Mouse (Mus musculus) MEL (cell line): ENCODE results near the gene Akap13. TPM values are rescaled to one million over a fixed set of nuclear protein-coding genes. Genes with fewer than 3 reads are reported as not detected.

Experiments
- DNase-seq: peaks from one replicate; pipeline ENCODE4 v3.0.0; 2011; ENCODE audit warnings: low read depth, low spot score
- H3K27ac ChIP-seq: 2 replicates; pipeline ENCODE4 v1.5.1; 2012; ENCODE audit warnings: low read depth, mild to moderate bottlenecking, control low read depth, low read length, moderate library complexity; ENCODE audit not compliant: control insufficient read depth
- H3K27me3 ChIP-seq, 2 experiments: fragments of 150-350 bp in 1 of 2; sonication (generic) in 1 of 2; 2 replicates each; pipeline ENCODE4 v1.6.1; 2012; ENCODE audit warnings: low read length in 2 of 2, mild to moderate bottlenecking in 2 of 2, improper control_type of control experiment in 1 of 2, moderate library complexity in 1 of 2; ENCODE audit not compliant: insufficient read depth in 2 of 2, control insufficient read depth in 1 of 2
- H3K36me3 ChIP-seq, 2 experiments: 2 replicates each; pipeline ENCODE4 v1.6.1; 2012 to 2014; ENCODE audit warnings: low read length in 2 of 2, improper control_type of control experiment in 1 of 2, inconsistent platforms in 1 of 2, mild to moderate bottlenecking in 1 of 2; ENCODE audit not compliant: insufficient read depth in 2 of 2, control insufficient read depth in 1 of 2
- H3K4me1 ChIP-seq, 2 experiments: fragments of 150-350 bp in 1 of 2; sonication (generic) in 1 of 2; 2 replicates each; pipeline ENCODE4 v1.6.1; 2012; ENCODE audit warnings: low read length in 2 of 2, improper control_type of control experiment in 1 of 2, mild to moderate bottlenecking in 1 of 2; ENCODE audit not compliant: insufficient read depth in 2 of 2, control insufficient read depth in 1 of 2
- H3K4me3 ChIP-seq, 2 experiments: fragments of 150-350 bp in 1 of 2; sonication (generic) in 1 of 2; 2 replicates each; pipeline ENCODE4 v1.5.1; 2012; ENCODE audit warnings: low read depth in 2 of 2, low read length in 2 of 2, mild to moderate bottlenecking in 2 of 2, moderate library complexity in 2 of 2, control low read depth in 1 of 2, improper control_type of control experiment in 1 of 2; ENCODE audit not compliant: control insufficient read depth in 1 of 2, insufficient read depth in 1 of 2
- H3K79me2 ChIP-seq: 2 replicates; pipeline ENCODE4 v1.6.1; 2012; ENCODE audit warnings: mild to moderate bottlenecking, low read length, moderate library complexity; ENCODE audit not compliant: control insufficient read depth, poor library complexity, insufficient read depth
- H3K9ac ChIP-seq: 2 replicates; pipeline ENCODE4 v1.6.1; 2012; ENCODE audit warnings: low read depth, mild to moderate bottlenecking, control low read depth, low read length, moderate library complexity; ENCODE audit not compliant: control insufficient read depth, poor library complexity, severe bottlenecking
- H3K9me3 ChIP-seq: fragments of 150-350 bp; sonication (generic); replicated peaks from 2 replicates; pipeline ENCODE4 v1.6.1; 2012; ENCODE audit warnings: mild to moderate bottlenecking, low read length, improper control_type of control experiment, moderate library complexity; ENCODE audit not compliant: insufficient read depth
- CHD2 ChIP-seq: IDR thresholded peaks from 2 replicates; pipeline ENCODE4 v1.6.1; 2011; ENCODE audit warnings: low read length, improper control_type of control experiment
- CTCF ChIP-seq, 3 experiments: IDR thresholded peaks in 2 of 3; conservative IDR thresholded peaks in 1 of 3; 2 replicates each; pipeline ENCODE4 v1.5.1; 2011 to 2012; ENCODE audit warnings: low read length in 3 of 3, low read depth in 2 of 3, mild to moderate bottlenecking in 2 of 3, improper control_type of control experiment in 1 of 3, inconsistent platforms in 1 of 3, mixed read lengths in 1 of 3, moderate library complexity in 1 of 3; ENCODE audit not compliant: control insufficient read depth in 1 of 3, insufficient read depth in 1 of 3, poor library complexity in 1 of 3, severe bottlenecking in 1 of 3
- ELF1 ChIP-seq: IDR thresholded peaks from 2 replicates; pipeline ENCODE4 v1.6.1; 2014; ENCODE audit warnings: low read depth, mild to moderate bottlenecking, inconsistent platforms, low read length, improper control_type of control experiment, moderate library complexity
- EP300 ChIP-seq, 2 experiments: IDR thresholded peaks; 2 replicates each; pipeline ENCODE4 v1.6.1; 2011; ENCODE audit warnings: improper control_type of control experiment in 2 of 2, low read length in 2 of 2, low read depth in 1 of 2, mild to moderate bottlenecking in 1 of 2
- ETS1 ChIP-seq: IDR thresholded peaks from 2 replicates; pipeline ENCODE4 v1.6.1; 2012; ENCODE audit warnings: low read depth, mild to moderate bottlenecking, inconsistent platforms, low read length, improper control_type of control experiment, moderate library complexity
- GABPA ChIP-seq: IDR thresholded peaks from 2 replicates; pipeline ENCODE4 v1.6.1; 2012; ENCODE audit warnings: low read depth, mild to moderate bottlenecking, inconsistent platforms, low read length, improper control_type of control experiment, moderate library complexity
- HCFC1 ChIP-seq: IDR thresholded peaks from 2 replicates; pipeline ENCODE4 v1.6.1; 2012; ENCODE audit warnings: low read depth, mild to moderate bottlenecking, inconsistent platforms, low read length, improper control_type of control experiment, moderate library complexity
- JUND ChIP-seq: IDR thresholded peaks from 2 replicates; pipeline ENCODE4 v1.6.1; 2011; ENCODE audit warnings: low read depth, mild to moderate bottlenecking, improper control_type of control experiment, low read length
- MAFK ChIP-seq: IDR thresholded peaks from 2 replicates; pipeline ENCODE4 v1.6.1; 2011; ENCODE audit warnings: low read depth, mild to moderate bottlenecking, low read length, improper control_type of control experiment, borderline replicate concordance
- MXI1 ChIP-seq: IDR thresholded peaks from 2 replicates; pipeline ENCODE4 v1.6.1; 2011; ENCODE audit warnings: mild to moderate bottlenecking, low read depth, low read length, improper control_type of control experiment
- MYC ChIP-seq: IDR thresholded peaks from 2 replicates; pipeline ENCODE4 v1.6.1; 2011; ENCODE audit warnings: low read depth, mild to moderate bottlenecking, low read length, improper control_type of control experiment, moderate library complexity
- NELFE ChIP-seq: IDR thresholded peaks from 2 replicates; pipeline ENCODE4 v1.6.1; 2011; ENCODE audit warnings: low read depth, low read length, improper control_type of control experiment
- POLR2A ChIP-seq, 2 experiments: IDR thresholded peaks; 2 replicates each; pipeline ENCODE4 v1.6.1; 2011 to 2012; ENCODE audit warnings: low read length in 2 of 2, mild to moderate bottlenecking in 2 of 2, control low read depth in 1 of 2, improper control_type of control experiment in 1 of 2, low read depth in 1 of 2, moderate library complexity in 1 of 2; ENCODE audit not compliant: control insufficient read depth in 1 of 2, insufficient read depth in 1 of 2, poor library complexity in 1 of 2
- POLR2AphosphoS2 ChIP-seq: IDR thresholded peaks from 2 replicates; pipeline ENCODE4 v1.6.1; 2011; ENCODE audit warnings: low read length, improper control_type of control experiment
- SMC3 ChIP-seq: IDR thresholded peaks from 2 replicates; pipeline ENCODE4 v1.6.1; 2011; ENCODE audit warnings: low read depth, low read length, improper control_type of control experiment
- USF1 ChIP-seq: IDR thresholded peaks from 2 replicates; pipeline ENCODE4 v1.6.1; 2014; ENCODE audit warnings: low read depth, mild to moderate bottlenecking, inconsistent platforms, low read length, improper control_type of control experiment, moderate library complexity
- ZC3H11A ChIP-seq: IDR thresholded peaks from 2 replicates; pipeline ENCODE4 v1.6.1; 2012; ENCODE audit warnings: low read depth, mild to moderate bottlenecking, inconsistent platforms, low read length, improper control_type of control experiment
- ZNF384 ChIP-seq: IDR thresholded peaks from 2 replicates; pipeline ENCODE4 v1.6.1; 2012; ENCODE audit warnings: low read depth, mild to moderate bottlenecking, inconsistent platforms, low read length, improper control_type of control experiment
- polyA plus RNA-seq, 2 experiments: library from polyadenylated mRNA; stranded (reverse) in 1 of 2; unstranded in 1 of 2; fragments of >175 nt in 1 of 2; fragments of >200 nt in 1 of 2; gene quantifications; 2 replicates each; pipeline versions ENCODE4 v1.2.1 to v1.2.4; 2012; ENCODE audit warnings: low replicate concordance in 2 of 2, low read depth in 1 of 2; ENCODE audit not compliant: insufficient read length in 2 of 2, insufficient read depth in 1 of 2, missing spikeins in 1 of 2
- total RNA-seq: library from RNA; depleted of rRNA; stranded (reverse); fragments of 300-350 nt; gene quantifications from 2 replicates; pipeline ENCODE4 v1.2.3, GENCODE M21; 2012

Akap13 gene
- total and polyA plus RNA-seq, 3 experiments, result 4.1 to 4.5 TPM; not detected in 1

DNA sequence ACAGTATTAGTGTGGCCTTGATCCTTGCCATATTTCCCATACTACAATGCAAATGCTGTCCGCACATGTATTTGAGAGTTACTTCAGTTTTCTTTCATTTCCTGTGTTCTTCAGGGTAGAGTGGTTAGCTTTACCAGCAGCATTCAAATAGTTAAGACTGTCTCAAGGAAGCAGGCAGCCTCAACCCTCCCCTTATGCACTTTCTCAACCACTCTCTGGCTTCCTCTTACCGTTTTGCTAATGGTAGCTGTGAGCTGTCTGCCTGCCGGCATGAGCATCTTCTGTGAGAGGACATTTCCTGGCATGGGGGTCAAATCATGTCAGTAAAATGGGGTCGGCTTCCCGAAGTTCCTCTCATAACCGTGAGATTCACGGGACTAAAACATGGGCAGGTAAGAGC lies 246.4 kb downstream of the Akap13 start:
- H3K4me3 ChIP-seq, result no peak overlapping the region
- H3K36me3 ChIP-seq, result peaks cover 2 to 4% of the 10 kb centered on the region in 2 experiments; a peak in 1 of 4 replicates
- no peaks in the 10 kb centered on the region for H3K79me2 ChIP-seq
- DNase-seq, result no peak
- no peaks in the 10 kb centered on the region for H3K9me3 ChIP-seq
- no peaks in the 10 kb centered on the region for H3K27me3 ChIP-seq
- no peaks in the 10 kb centered on the region for H3K4me1 ChIP-seq
- no peak overlapping the region for H3K27ac ChIP-seq
- H3K9ac ChIP-seq, result no peak overlapping the region
- TF ChIP-seq ZNF384, result no peak
- no peak for TF ChIP-seq HCFC1

DNA sequence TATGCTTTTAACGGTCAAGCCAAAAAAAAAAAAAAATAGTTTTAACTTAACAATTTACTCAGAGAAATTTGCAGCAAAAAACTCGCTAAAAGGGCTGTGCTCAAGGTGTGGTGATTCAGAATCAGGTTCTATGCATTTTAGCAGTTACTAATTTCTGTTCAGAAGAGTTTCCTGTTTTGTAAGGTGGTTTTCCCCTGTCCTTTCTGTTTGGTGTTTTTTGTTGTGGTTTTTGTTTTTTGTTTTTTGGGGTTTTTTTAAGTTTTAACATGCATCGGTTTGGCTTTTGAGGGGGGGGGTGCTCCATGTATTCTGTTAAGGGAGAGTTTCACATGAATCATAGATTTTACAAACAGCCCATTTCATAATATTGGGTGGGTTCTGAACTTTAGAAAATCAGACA lies 247.0 kb downstream of the Akap13 start:
- DNase-seq, result no peak
- H3K9me3 ChIP-seq, result no peaks in the 10 kb centered on the region
- H3K9ac ChIP-seq, result no peak overlapping the region
- H3K4me3 ChIP-seq, result no peak overlapping the region
- H3K4me1 ChIP-seq, result no peaks in the 10 kb centered on the region
- peaks cover 2 to 4% of the 10 kb centered on the region in 2 experiments; a peak in 1 of 4 replicates for H3K36me3 ChIP-seq
- TF ChIP-seq POLR2AphosphoS2 (no peak), ZC3H11A (no peak), CHD2 (no peak), USF1 (no peak)
- TF ChIP-seq, all 39 proteins: peak for 0
- no peaks in the 10 kb centered on the region for H3K27me3 ChIP-seq
- no peak overlapping the region for H3K27ac ChIP-seq
- no peaks in the 10 kb centered on the region for H3K79me2 ChIP-seq

DNA sequence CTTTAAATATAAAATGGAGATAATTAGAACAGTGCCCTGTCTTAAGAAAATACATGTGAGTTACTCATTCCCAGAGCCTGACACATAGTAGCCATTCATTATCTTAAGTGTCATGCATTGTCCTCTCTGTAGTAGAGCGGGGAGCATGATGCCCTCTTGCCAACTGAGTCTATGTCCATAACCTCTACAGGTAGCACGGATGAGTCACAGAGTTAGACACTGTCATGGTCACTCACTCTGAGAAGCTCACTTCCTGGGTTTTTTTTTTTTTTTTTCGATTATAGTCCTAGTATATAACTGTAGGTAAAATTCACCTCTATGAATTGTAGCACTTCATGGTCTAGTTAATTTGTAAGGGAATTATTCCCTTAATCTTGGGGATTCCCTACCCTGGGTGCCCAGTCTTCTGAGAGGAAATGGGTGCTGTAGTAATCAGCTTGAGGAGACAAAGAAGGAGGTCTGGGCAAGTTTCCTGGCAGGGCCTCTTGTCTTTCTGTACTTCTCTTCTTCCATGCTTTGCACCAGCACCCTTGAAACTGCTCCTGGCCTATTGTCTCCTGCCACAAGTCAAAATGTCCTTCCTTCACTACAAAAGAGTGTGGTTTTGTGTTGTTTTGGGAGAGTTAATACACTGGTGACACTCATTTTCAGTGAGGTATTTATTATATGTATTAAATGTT lies 247.8 kb downstream of the Akap13 start:
- H3K27me3 ChIP-seq, result no peaks in the 10 kb centered on the region
- DNase-seq, result no peak
- no peaks in the 10 kb centered on the region for H3K4me1 ChIP-seq
- no peak for TF ChIP-seq GABPA
- TF ChIP-seq NELFE, result no peak
- no peak for TF ChIP-seq ZNF384
- TF ChIP-seq USF1, result no peak
- no peak for TF ChIP-seq ELF1
- TF ChIP-seq MAFK, result no peak
- TF ChIP-seq EP300 (IDR thresholded peaks at IDR 0.05; ENCODE audit: low read depth in 1 of 2, low read length in 2 of 2), result no peak
- TF ChIP-seq HCFC1, result no peak
- no peak for TF ChIP-seq MXI1
- no peak for TF ChIP-seq SMC3
- no peak for TF ChIP-seq ZC3H11A
- TF ChIP-seq MYC, result no peak
- TF ChIP-seq POLR2A (IDR thresholded peaks at IDR 0.05; ENCODE audit: control insufficient read depth in 1 of 2, insufficient read depth in 1 of 2, low read depth in 1 of 2, low read length in 2 of 2, poor library complexity in 1 of 2), result no peak
- TF ChIP-seq ETS1, result no peak
- TF ChIP-seq CTCF (IDR thresholded peaks at IDR 0.05 in 2 of 3, conservative IDR thresholded peaks at IDR 0.05 in 1 of 3; ENCODE audit: control insufficient read depth in 1 of 3, insufficient read depth in 1 of 3, low read depth in 2 of 3, low read length in 3 of 3, poor library complexity in 1 of 3, severe bottlenecking in 1 of 3), result no peak
- TF ChIP-seq JUND, result no peak
- H3K36me3 ChIP-seq, result peaks cover 2 to 4% of the 10 kb centered on the region in 2 experiments; a peak in 2 of 4 replicates
- no peak overlapping the region for H3K4me3 ChIP-seq
- H3K9ac ChIP-seq, result no peak overlapping the region
- H3K27ac ChIP-seq, result no peak overlapping the region
- no peaks in the 10 kb centered on the region for H3K9me3 ChIP-seq
- no peaks in the 10 kb centered on the region for H3K79me2 ChIP-seq
